Comparison of ENCODE assay signal across 26 mouse cellular contexts in genomic region chr6:127269525-127270044, GRCm38 (mm10).
DNase-seq lines count a peak whose midpoint lies in the region; ATAC-seq and TF ChIP-seq lines count a peak whose summit lies in the region.
"Had no signal": no experiment of that assay in that cellular context is flagged by ENCODE, and none has a peak within 500 bp of the region (broad histone marks: within the 10 kb centered on the region; RNA-seq: fewer than 3 reads in every experiment).

No protein-coding gene starts in this region.

- no peaks in the 10 kb centered on the region for H3K36me3 ChIP-seq in hindbrain, embryonic 10.5 days
- H3K36me3 ChIP-seq in hindbrain, embryonic 13.5 days: no peaks in the 10 kb centered on the region
- H3K36me3 ChIP-seq in small intestine, adult 2 months (ENCODE audit: control insufficient read depth, insufficient read depth, low read length): no peaks in the 10 kb centered on the region
- H3K36me3 ChIP-seq: heart, embryonic 12.5 days; hindbrain, embryonic 12.5 days; limb, embryonic 12.5 days; midbrain, embryonic 10.5 days; neural tube, embryonic 15.5 days had no signal

- H3K4me3 ChIP-seq in hindbrain, embryonic 10.5 days: no peak overlapping the region
- no peak overlapping the region for H3K4me3 ChIP-seq in hindbrain, embryonic 13.5 days
- no peak overlapping the region for H3K4me3 ChIP-seq in small intestine, adult 2 months (ENCODE audit: low read depth, low read length)
- H3K4me3 ChIP-seq: heart, embryonic 12.5 days; hindbrain, embryonic 12.5 days; limb, embryonic 12.5 days; midbrain, embryonic 10.5 days; neural tube, embryonic 15.5 days had no signal

- WGBS in hindbrain, embryonic 10.5 days: 78% methylated on average over 7 of the region's 7 CpGs
- 85% methylated on average over 7 of the region's 7 CpGs for WGBS in hindbrain, embryonic 13.5 days
- WGBS in small intestine, adult 2 months: 48% methylated on average over 7 of the region's 7 CpGs

- DNase-seq in hindbrain, embryonic 10.5 days (ENCODE audit: low spot score): no peak
- DNase-seq in ZHBTc4 (ENCODE audit: low read depth, low spot score): peak; percentile 77
- DNase-seq in adrenal gland, postnatal 25 days: no peak
- no peak for DNase-seq in embryo, embryonic 10.5 days (ENCODE audit: low spot score)
- no peak for DNase-seq in thymus, postnatal 36 days
- DNase-seq: cerebellum, adult 18-20 months; cerebellum, postnatal 25 days; gastrocnemius, postnatal 10 days; heart, adult 11 months; heart, postnatal 10 days; kidney, adult 9 months; kidney, postnatal 14 days; layer of hippocampus, postnatal 36 days; liver, postnatal 0 days; thymus, postnatal 4 days had no signal

- H3K4me2 ChIP-seq in hindbrain, embryonic 13.5 days: no peak overlapping the region
- H3K4me2 ChIP-seq: heart, embryonic 12.5 days; hindbrain, embryonic 12.5 days; limb, embryonic 12.5 days; liver, embryonic 11.5 days; neural tube, embryonic 15.5 days had no signal

- peak overlapping the region; percentile 47; the same call in 1 of the 2 replicates for H3K27ac ChIP-seq in hindbrain, embryonic 10.5 days
- no peak overlapping the region for H3K27ac ChIP-seq in hindbrain, embryonic 13.5 days
- H3K27ac ChIP-seq in small intestine, adult 2 months (ENCODE audit: insufficient read depth, low read depth, low read length): peak overlapping the region; percentile 66
- H3K27ac ChIP-seq: hindbrain, embryonic 12.5 days; neural tube, embryonic 15.5 days had no signal

- H3K4me1 ChIP-seq in hindbrain, embryonic 10.5 days (replicated peaks): peaks cover 29% of the 10 kb centered on the region
- peaks cover 8% of the 10 kb centered on the region for H3K4me1 ChIP-seq in hindbrain, embryonic 13.5 days (replicated peaks)
- H3K4me1 ChIP-seq in small intestine, adult 2 months (ENCODE audit: control insufficient read depth, insufficient read depth, insufficient read length, low read length): peaks cover 35% of the 10 kb centered on the region

- H3K9ac ChIP-seq in hindbrain, embryonic 13.5 days: no peak overlapping the region
- H3K9ac ChIP-seq: heart, embryonic 12.5 days; hindbrain, embryonic 12.5 days; limb, embryonic 12.5 days; liver, postnatal 0 days; neural tube, embryonic 15.5 days had no signal

- no peak for TF ChIP-seq CTCF in small intestine, adult 2 months (IDR thresholded peaks at IDR 0.05; ENCODE audit: extremely low read depth, insufficient read length, insufficient replicate concordance, low read depth, low read length)

- no peak for ATAC-seq in hindbrain, embryonic 13.5 days (ENCODE audit: low FRiP score)
- ATAC-seq: CD4-positive, CD25-positive, alpha-beta regulatory T cell, adult 4 months; forebrain, embryonic 14.5 days; liver, postnatal 0 days; lung, postnatal 0 days had no signal

- no peak for TF ChIP-seq POLR2A in small intestine, adult 2 months (IDR thresholded peaks at IDR 0.05; ENCODE audit: low read depth, low read length)

- H3K9me3 ChIP-seq in hindbrain, embryonic 10.5 days: no peaks in the 10 kb centered on the region
- no peaks in the 10 kb centered on the region for H3K9me3 ChIP-seq in hindbrain, embryonic 13.5 days
- H3K9me3 ChIP-seq: neural tube, embryonic 15.5 days had no signal

- peaks cover 26% of the 10 kb centered on the region for H3K27me3 ChIP-seq in hindbrain, embryonic 10.5 days (ENCODE audit: insufficient read depth, poor library complexity, severe bottlenecking)
- H3K27me3 ChIP-seq in hindbrain, embryonic 13.5 days: peaks cover 13% of the 10 kb centered on the region; the same call in 1 of the 2 replicates
- no peaks in the 10 kb centered on the region for H3K27me3 ChIP-seq in small intestine, adult 2 months (ENCODE audit: control insufficient read depth, insufficient read depth, low read length)
- H3K27me3 ChIP-seq: neural tube, embryonic 15.5 days had no signal
